ENCODE assay signal across 10 mouse cellular contexts in genomic region chr19:18673116-18673515, GRCm38 (mm10). TPM values are rescaled to one million over a fixed set of nuclear protein-coding genes. Genes with fewer than 3 reads are reported as not detected.
DNase-seq lines count a peak whose midpoint lies in the region; ATAC-seq and TF ChIP-seq lines count a peak whose summit lies in the region.
"Had no signal": no experiment of that assay in that cellular context is flagged by ENCODE, and none has a peak within 500 bp of the region (broad histone marks: within the 10 kb centered on the region; RNA-seq: fewer than 3 reads in every experiment).

No protein-coding gene starts in this region.

- no peak for TF ChIP-seq POLR2A in embryonic fibroblast, embryonic 13.5 days (IDR thresholded peaks at IDR 0.05; ENCODE audit: low read depth, low read length)

- H3K9ac ChIP-seq in lung, embryonic 16.5 days (ENCODE audit: low read length): peak overlapping the region; percentile 36; the same call in 1 of the 2 replicates
- no peak overlapping the region for H3K9ac ChIP-seq in limb, embryonic 12.5 days (replicated peaks)
- no peak overlapping the region; the same call in 1 of the 2 replicates for H3K9ac ChIP-seq in neural tube, embryonic 15.5 days (replicated peaks)

- no peaks in the 10 kb centered on the region for H3K27me3 ChIP-seq in lung, embryonic 16.5 days (ENCODE audit: control insufficient read depth, insufficient read depth, low read depth, low read length)
- no peaks in the 10 kb centered on the region for H3K27me3 ChIP-seq in limb, embryonic 12.5 days
- no peaks in the 10 kb centered on the region for H3K27me3 ChIP-seq in neural tube, embryonic 15.5 days (replicated peaks)

- H3K4me2 ChIP-seq in lung, embryonic 16.5 days (ENCODE audit: low read depth, low read length): peak overlapping the region; percentile 31; the same call in 1 of the 2 replicates
- H3K4me2 ChIP-seq in limb, embryonic 12.5 days: peak overlapping the region; percentile 75
- H3K4me2 ChIP-seq in neural tube, embryonic 15.5 days: peak overlapping the region; percentile 64

- no peaks in the 10 kb centered on the region for H3K9me3 ChIP-seq in lung, embryonic 16.5 days (ENCODE audit: control insufficient read depth, low read length)
- no peaks in the 10 kb centered on the region for H3K9me3 ChIP-seq in limb, embryonic 12.5 days
- no peaks in the 10 kb centered on the region for H3K9me3 ChIP-seq in neural tube, embryonic 15.5 days (replicated peaks)

- 46% methylated on average over 4 of the region's 4 CpGs for WGBS in lung, embryonic 16.5 days
- 38% methylated on average over 4 of the region's 4 CpGs for WGBS in limb, embryonic 12.5 days
- WGBS in neural tube, embryonic 15.5 days: 17% methylated on average over 4 of the region's 4 CpGs

- no peak overlapping the region for H3K4me3 ChIP-seq in lung, embryonic 16.5 days (ENCODE audit: low read length)
- peak overlapping the region; percentile 99 for H3K4me3 ChIP-seq in embryonic fibroblast, embryonic 13.5 days (ENCODE audit: insufficient read depth, low read length)
- no peak overlapping the region; the same call in 1 of the 2 replicates for H3K4me3 ChIP-seq in limb, embryonic 12.5 days (replicated peaks)
- peak overlapping the region; percentile 85 for H3K4me3 ChIP-seq in neural tube, embryonic 15.5 days (replicated peaks)

- ATAC-seq in lung, embryonic 16.5 days (ENCODE audit: low read depth): no peak
- no peak for ATAC-seq in limb, embryonic 12.5 days (ENCODE audit: insufficient number of reproducible peaks, insufficient read depth, low FRiP score, low TSS enrichment, low read depth)
- ATAC-seq in neural tube, embryonic 15.5 days (ENCODE audit: low FRiP score): no peak

- no peak for DNase-seq in lung, postnatal 25 days (ENCODE audit: low spot score)
- DNase-seq in adrenal gland, adult 2 months: no peak
- no peak for DNase-seq in ovary, adult 18-20 months (ENCODE audit: low spot score)
- DNase-seq in spleen, adult 12 weeks (ENCODE audit: low spot score): no peak
- DNase-seq: cerebellum, postnatal 36 days; thymus, postnatal 36 days had no signal

- TF ChIP-seq CTCF in embryonic fibroblast, embryonic 13.5 days (IDR thresholded peaks at IDR 0.05; ENCODE audit: borderline replicate concordance, insufficient read depth, low read length): no peak

- peaks cover 24% of the 10 kb centered on the region for H3K4me1 ChIP-seq in lung, embryonic 16.5 days (replicated peaks; ENCODE audit: control insufficient read depth, insufficient read depth, low read length)
- H3K4me1 ChIP-seq in embryonic fibroblast, embryonic 13.5 days (ENCODE audit: control insufficient read depth, insufficient read depth, low read length): peaks cover 13% of the 10 kb centered on the region
- peaks cover 19% of the 10 kb centered on the region for H3K4me1 ChIP-seq in limb, embryonic 12.5 days (replicated peaks)
- H3K4me1 ChIP-seq in neural tube, embryonic 15.5 days: peaks cover 27% of the 10 kb centered on the region

- H3K36me3 ChIP-seq in lung, embryonic 16.5 days (ENCODE audit: control insufficient read depth, insufficient read depth, low read length): no peaks in the 10 kb centered on the region
- no peaks in the 10 kb centered on the region for H3K36me3 ChIP-seq in limb, embryonic 12.5 days
- no peaks in the 10 kb centered on the region for H3K36me3 ChIP-seq in neural tube, embryonic 15.5 days

- H3K27ac ChIP-seq in lung, embryonic 16.5 days (ENCODE audit: low read length): no peak overlapping the region
- no peak overlapping the region for H3K27ac ChIP-seq in embryonic fibroblast, embryonic 13.5 days (ENCODE audit: insufficient read depth, low read length)
- no peak overlapping the region for H3K27ac ChIP-seq in limb, embryonic 12.5 days
- H3K27ac ChIP-seq in neural tube, embryonic 15.5 days (replicated peaks): no peak overlapping the region

RNA-seq across cellular contexts. Expression of gene Carnmt1, which starts 2.6 kb away (rescaled TPM):
- polyA plus RNA-seq in lung, embryonic 16.5 days (2015; fragmentation: Nextera tagmentation; extraction: Ambion mirVana): 21.5 and 22.0 TPM in 2 replicates
- 10.5 and 21.5 TPM in 2 replicates for polyA plus RNA-seq in embryonic fibroblast, embryonic 13.5 days (2011; ENCODE audit: insufficient read length, low read depth, missing spikeins)
- polyA plus RNA-seq in limb, embryonic 12.5 days (2016; fragmentation: Nextera tagmentation; extraction: Ambion mirVana): 34.9 and 38.1 TPM in 2 replicates
- polyA plus RNA-seq in neural tube, embryonic 15.5 days (2015; fragmentation: Nextera tagmentation; extraction: Ambion mirVana): 12.7 and 14.1 TPM in 2 replicates
- total RNA-seq in adrenal gland, adult 2 months (2021): 10 to 100 TPM; 23.7 to 24.7 TPM
- 10.4 and 12.5 TPM in 2 replicates for polyA plus RNA-seq in adrenal gland, adult 2 months (2012; rRNA removed)

RNA-seq across cellular contexts. Expression of gene D030056L22Rik, which starts 39.9 kb away (rescaled TPM):
- 28.6 and 29.0 TPM in 2 replicates for polyA plus RNA-seq in lung, embryonic 16.5 days (2015; fragmentation: Nextera tagmentation; extraction: Ambion mirVana)
- 18.3 and 19.3 TPM in 2 replicates for polyA plus RNA-seq in embryonic fibroblast, embryonic 13.5 days (2011; ENCODE audit: insufficient read length, low read depth, missing spikeins)
- polyA plus RNA-seq in limb, embryonic 12.5 days (2016; fragmentation: Nextera tagmentation; extraction: Ambion mirVana): 39.6 and 39.7 TPM in 2 replicates
- polyA plus RNA-seq in neural tube, embryonic 15.5 days (2015; fragmentation: Nextera tagmentation; extraction: Ambion mirVana): 51.8 and 53.6 TPM in 2 replicates
- 10 to 100 TPM; 11.5 to 13.2 TPM for total RNA-seq in adrenal gland, adult 2 months (2021)
- 44.4 and 47.1 TPM in 2 replicates for polyA plus RNA-seq in adrenal gland, adult 2 months (2012; rRNA removed)

RNA-seq across cellular contexts. Expression of gene Nmrk1, which starts 41.4 kb away (rescaled TPM):
- 11.1 and 13.5 TPM in 2 replicates for polyA plus RNA-seq in lung, embryonic 16.5 days (2015; fragmentation: Nextera tagmentation; extraction: Ambion mirVana)
- 11.4 and 17.5 TPM in 2 replicates for polyA plus RNA-seq in embryonic fibroblast, embryonic 13.5 days (2011; ENCODE audit: insufficient read length, low read depth, missing spikeins)
- polyA plus RNA-seq in limb, embryonic 12.5 days (2016; fragmentation: Nextera tagmentation; extraction: Ambion mirVana): 11.2 and 11.8 TPM in 2 replicates
- 8.3 and 10.1 TPM in 2 replicates for polyA plus RNA-seq in neural tube, embryonic 15.5 days (2015; fragmentation: Nextera tagmentation; extraction: Ambion mirVana)
- total RNA-seq in adrenal gland, adult 2 months (2021): 10 to 100 TPM in 1 of 2 experiments, 1 to 10 TPM in 1; 9.5 to 11.9 TPM
- polyA plus RNA-seq in adrenal gland, adult 2 months (2012; rRNA removed): 3.2 and 4.7 TPM in 2 replicates

RNA-seq across cellular contexts. Expression of gene Ostf1, which starts 41.5 kb away (rescaled TPM):
- 111 and 122 TPM in 2 replicates for polyA plus RNA-seq in lung, embryonic 16.5 days (2015; fragmentation: Nextera tagmentation; extraction: Ambion mirVana)
- 106 and 109 TPM in 2 replicates for polyA plus RNA-seq in embryonic fibroblast, embryonic 13.5 days (2011; ENCODE audit: insufficient read length, low read depth, missing spikeins)
- 36.2 and 38.9 TPM in 2 replicates for polyA plus RNA-seq in limb, embryonic 12.5 days (2016; fragmentation: Nextera tagmentation; extraction: Ambion mirVana)
- 43.9 and 55.2 TPM in 2 replicates for polyA plus RNA-seq in neural tube, embryonic 15.5 days (2015; fragmentation: Nextera tagmentation; extraction: Ambion mirVana)
- total RNA-seq in adrenal gland, adult 2 months (2021): 100 to 1,000 TPM; 108 to 122 TPM
- 61.1 and 95.4 TPM in 2 replicates for polyA plus RNA-seq in adrenal gland, adult 2 months (2012; rRNA removed)

Comparison
In these comparisons a context has a peak if more than half of its experiments do, and no peak if none do; other contexts are left out.
1. H3K4me3 ChIP-seq: peak in embryonic fibroblast, embryonic 13.5 days (single experiment) and neural tube, embryonic 15.5 days (single experiment); none in lung, embryonic 16.5 days (single experiment) and limb, embryonic 12.5 days (single experiment).
2. Peak in every context shown above with its lines, with median percentiles within 50 percentile points of each other: H3K4me2 ChIP-seq.